Mouse (Mus musculus) lung, adult 18-20 months (tissue): Measurements from ENCODE around the gene Cstf1.

Source experiments
- DNase-seq, 2 experiments: peaks; one replicate each; pipeline ENCODE4 v3.0.0; 2022; ENCODE audit warnings: mixed read lengths in 2 of 2

The Cstf1 gene

DNA sequence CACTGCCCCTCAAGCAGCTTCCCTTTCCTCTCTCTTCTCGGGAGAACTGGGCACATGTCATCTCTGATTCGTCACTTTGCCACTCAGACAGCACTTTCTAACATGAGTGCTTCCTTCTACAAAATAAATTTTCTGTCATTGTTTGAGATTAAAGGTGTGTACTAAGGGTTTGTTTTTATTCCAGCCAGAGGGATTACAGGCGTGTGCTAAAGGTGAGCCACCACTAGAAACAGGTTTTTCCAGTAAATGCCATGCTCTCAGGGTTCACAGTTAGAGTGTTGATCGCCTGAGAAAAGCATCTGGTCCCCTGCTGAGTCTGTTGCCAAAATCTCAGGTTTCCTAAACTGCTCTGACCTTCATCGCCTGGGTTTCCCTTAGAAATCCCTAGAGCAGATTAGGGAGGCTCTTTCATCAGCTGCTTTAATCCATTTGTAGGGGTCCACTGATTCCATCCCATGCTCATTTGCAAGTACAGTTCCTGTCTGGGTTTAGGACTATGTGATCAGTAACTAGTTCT is 6.6 kb downstream of the Cstf1 start:
- peak in 1 of 2 experiments; percentile 29 for DNase-seq

DNA sequence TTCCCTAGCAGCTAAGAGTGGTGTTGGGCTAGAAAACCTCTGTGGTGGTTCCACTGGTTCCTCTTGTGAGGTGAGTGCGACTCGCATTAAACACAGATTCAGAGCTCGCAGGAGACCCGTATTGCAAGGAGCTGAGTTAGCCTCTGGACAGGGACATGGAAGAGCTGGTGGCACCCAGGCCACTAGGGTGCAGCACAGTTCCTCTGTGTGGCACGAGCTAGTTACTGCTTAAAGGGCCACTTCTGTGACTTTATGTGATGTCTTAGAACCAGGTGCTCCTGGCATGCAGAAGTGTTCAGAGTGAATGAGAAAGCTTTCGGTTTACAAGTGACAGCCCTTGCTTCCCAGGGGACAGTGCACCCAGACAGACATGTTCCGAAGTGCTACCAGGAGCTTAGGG is 7.9 kb downstream of the Cstf1 start:
- DNase-seq, result peak; percentile 25 to 38

DNA sequence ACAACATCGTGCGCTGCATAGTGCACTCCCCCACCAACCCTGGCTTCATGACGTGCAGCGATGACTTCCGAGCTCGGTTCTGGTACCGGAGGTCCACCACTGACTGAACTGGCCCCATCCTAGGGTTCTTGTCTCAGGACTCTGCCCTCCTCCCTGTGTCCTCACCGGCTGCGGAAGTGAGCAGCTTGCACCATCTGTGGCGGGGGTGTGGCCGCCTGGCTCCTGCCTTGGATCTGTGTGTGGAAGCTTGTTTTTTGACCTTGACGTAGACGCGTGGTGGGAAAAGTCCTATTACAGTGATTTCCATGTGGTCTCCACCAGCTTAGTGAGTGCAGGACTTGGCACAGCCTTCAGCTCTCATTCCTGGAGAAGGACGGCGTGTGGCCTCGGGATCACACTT is 10.0 kb downstream of the Cstf1 start:
- no peak for DNase-seq

DNA sequence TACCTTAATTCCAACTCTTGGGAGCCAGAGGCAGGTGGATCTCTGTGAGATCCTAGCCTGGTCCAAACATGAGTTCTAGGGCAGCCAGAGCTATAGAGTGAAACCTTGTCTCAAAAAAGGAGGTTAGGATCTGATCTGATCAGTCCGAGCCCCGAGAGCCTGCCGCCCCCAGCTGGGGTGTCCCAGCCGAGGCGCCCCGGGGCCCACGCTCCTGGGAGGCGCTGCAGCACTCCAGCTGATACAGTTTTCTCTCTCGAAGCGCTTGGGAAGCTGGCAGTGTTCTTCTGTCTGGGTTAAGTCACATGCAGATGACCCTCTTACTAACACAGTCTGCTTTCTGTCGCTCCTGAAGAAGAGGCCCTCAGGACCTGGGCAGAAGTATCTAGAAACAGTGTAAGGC is 10.9 kb downstream of the Cstf1 start:
- DNase-seq, result no peak

DNA sequence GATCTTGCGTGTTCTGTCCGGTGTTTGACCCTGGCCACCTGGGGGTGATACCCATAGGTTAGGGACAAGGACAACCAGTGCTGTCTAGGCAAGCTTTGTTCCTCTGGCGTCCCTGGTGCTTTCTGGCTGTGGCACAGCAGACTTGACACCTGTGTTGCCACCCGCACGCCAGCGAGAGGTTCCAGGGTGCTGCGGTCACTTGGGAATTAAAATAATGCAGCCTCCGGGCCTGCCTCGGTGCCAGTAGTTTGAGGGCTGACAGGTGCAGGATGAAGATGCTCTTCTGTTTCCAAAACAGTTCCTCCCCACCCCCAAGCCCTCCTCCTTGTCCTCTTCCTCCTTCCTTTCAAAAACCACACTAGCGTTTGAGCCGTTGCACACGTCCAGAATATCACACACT is 11.4 kb downstream of the Cstf1 start:
- DNase-seq, result no peak

DNA sequence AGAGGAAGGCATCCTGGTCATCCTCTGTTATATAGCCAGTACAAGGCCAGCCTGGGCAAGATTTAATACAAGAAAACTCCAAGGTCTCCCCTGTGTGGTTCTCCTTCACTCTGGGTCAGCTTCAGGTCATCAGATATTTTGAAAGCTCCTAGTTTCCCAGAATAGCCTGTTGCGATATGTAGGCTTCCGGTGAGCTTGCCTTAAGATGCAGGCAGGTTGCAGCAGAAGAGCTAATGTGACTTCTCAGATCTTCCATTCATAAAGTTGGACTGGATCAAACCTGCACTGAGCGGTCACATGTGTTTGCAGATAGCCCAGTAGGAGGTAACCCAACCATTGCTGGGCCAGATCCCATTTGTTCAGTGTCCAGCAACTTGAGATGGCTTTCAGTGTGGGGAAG is 14.2 kb downstream of the Cstf1 start:
- DNase-seq, result no peak

DNA sequence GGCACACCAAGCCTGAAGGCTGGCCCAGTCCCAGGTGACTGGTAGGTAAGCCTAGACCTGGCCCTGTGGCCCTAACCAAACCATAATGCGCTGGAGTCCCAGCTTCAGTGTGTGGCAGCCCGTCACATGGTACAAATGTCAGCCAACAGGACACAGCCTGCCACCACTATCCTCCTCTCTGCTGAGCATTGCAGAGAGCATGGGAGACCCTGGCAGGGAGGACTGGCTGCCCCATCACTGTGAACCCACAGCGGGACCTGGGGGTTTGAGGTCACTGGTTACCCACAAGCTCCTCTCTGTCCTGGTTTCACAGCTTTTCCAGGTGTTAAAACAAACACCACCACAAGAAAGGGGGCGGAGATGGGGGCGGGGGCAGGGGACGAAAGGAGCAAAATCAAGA is 19.9 kb downstream of the Cstf1 start:
- no peak for DNase-seq

DNA sequence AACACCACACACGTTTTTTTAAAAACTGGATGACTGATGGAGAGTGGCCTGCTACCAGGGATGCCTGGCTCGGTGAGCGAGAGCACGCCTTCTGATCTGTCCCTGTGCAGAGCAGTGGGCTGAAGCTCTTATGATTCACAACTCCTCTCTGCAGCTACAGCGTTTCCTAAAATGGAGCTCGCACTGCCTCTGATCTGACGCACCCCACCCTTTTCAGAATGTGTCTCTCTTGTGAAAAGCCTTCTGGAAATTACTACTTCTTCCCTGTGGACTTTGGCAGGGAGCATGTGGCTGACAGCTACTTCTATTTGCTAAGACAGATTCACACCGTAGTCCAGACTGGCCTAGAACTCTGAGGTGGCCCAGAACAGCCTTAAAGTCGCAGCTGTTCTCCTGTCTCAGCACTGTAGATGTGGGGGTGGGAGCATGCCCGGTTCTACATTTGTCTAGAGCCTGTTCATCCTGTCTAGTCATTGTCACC is 21.6 kb downstream of the Cstf1 start:
- DNase-seq, result no peak

DNA sequence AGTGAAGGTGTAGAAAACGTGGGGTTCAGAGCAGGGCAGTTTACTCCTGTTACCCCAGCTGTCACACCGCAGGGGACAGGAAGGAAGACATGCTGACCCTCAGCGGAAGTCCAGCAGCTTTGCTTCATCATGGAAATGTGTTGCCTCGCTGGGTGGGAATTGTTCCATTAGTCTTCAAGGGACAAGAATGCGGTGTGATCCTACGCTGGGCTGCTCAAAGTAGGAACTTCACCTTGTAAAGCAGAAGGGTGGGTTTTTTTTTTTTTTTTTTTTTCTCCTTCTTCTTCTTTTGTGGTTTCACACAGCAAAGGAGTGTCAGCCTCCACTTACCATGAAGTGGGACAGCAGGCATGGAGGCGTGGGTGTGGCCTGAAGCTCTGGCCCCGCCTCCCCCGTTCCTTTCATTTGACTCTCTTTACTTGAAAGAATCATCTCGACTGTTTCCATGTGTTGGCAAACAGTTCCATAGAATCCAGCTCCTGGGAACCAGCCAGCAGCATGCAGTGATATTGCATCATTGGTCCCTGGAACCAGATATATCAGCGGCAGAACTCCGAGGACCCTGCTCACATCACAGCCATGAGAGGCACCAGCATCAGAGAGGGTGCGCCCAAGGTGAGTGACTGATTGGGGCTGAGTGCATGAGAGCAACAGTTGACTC is 23.0 kb downstream of the Cstf1 start, which contains the start of gene Cass4:
Cass4 (plus strand) TSS at position 404 of the 661 bp plus-strand sequence.
- DNase-seq, result peak; percentile 63 to 66

DNA sequence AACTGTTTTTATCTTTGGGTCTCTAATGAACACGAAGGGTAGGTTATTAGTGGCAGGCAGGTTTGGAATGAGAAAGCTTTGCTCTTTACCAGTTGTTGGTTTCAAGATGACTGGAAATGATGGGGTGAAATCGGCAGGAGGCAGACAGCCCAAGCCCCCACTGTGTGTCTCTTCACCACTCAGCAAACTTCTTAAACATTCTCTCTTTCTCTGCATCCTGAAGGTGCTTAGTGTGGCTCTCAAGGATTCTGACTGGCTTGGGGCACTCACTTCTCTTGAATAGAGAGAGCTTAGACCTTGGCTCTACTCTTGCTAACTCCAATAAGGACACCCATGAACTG is 23.5 kb downstream of the Cstf1 start:
- no peak for DNase-seq

DNA sequence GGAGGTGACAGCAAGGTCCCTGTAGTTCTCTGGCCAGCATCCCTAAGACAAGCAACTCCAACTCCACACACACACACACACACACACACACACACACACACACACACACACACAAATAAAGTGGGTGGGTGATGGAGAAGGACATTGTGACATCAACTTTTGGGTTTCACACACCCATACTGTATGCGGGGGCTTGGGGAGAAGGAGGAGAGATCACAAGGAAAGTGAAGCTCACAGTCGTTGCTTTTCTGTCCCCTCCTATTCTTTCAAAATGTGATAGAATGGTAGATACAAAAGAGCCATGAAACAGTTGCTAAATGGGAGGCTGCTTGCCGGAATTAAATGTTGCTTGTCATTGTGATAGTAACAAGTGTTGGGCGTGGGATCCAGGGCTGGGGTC is 24.2 kb downstream of the Cstf1 start:
- DNase-seq, result no peak

DNA sequence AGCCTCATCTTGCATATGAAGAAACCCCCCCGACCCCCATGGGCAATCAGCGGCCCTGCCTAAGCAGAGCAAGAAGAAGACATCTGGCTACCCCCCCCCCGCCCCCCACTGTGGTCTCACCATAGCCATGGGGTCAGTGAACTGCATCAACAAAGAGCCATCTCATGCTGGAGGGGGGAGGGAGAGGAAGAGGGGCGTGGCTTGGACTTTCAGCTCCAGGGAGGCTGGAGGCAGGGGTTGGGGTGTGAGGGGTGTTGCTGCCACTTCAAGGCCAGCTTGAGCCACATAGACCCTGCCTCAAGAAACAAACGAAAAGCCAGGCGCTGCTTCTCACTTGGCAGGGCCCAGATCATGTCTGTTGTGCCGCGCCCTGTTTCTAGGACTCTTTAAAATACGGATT is 25.5 kb downstream of the Cstf1 start:
- no peak for DNase-seq

DNA sequence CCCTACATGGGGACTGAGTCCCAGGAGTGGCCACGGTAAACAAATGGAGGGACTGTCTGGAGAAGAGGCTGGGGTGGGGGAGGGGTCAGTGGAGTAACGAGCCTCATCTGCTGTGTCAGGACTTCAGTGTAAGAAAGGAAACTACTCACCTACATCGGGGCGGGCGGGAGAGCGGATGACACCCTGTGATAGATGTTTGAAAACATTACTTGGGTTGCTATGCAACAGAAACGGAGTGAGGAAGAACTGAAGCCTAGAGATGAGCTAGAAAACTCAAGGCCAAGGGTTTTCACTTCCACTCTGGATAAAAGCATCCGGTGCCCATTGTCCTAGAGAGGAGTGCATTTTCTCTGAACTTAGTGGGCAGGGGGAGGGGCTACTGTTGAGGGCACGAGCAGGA is 29.4 kb downstream of the Cstf1 start:
- DNase-seq, result peak in 1 of 2 experiments; percentile 36

DNA sequence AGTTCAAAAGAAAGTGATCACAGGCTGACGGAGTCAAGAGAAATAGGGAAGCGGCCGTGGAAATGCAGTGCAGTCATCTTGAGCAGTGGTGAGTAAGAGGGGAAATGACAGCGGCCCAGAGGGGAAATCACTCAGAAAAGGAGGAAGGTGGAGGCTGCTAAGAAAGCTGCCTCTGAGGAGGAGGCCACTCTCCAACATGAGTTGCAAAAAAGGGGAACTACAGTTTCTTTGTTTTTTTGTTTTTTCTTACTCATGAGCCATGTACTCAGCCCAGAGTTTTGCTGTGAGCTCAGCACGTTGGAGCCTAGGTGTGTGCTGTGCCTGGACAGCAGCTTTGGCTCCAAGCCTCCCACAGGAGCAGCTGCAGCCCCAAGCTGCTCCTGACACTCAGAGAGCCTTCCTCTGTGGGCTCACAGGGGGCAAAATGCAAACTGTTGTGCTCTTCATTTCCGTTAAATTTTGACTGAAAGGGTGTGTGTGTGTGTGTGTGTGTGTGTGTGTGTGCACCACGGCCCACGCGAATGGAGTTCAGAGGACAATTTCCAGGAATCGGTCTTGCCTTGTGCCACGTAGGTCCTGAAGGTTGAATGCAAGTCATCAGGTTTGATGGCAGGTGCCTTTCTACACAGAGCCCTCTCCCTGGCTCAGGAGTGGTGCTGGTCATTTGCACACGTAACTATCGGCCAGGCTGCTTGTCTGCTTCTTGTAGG is 30.8 kb downstream of the Cstf1 start:
- peak; percentile 58 to 59 for DNase-seq

DNA sequence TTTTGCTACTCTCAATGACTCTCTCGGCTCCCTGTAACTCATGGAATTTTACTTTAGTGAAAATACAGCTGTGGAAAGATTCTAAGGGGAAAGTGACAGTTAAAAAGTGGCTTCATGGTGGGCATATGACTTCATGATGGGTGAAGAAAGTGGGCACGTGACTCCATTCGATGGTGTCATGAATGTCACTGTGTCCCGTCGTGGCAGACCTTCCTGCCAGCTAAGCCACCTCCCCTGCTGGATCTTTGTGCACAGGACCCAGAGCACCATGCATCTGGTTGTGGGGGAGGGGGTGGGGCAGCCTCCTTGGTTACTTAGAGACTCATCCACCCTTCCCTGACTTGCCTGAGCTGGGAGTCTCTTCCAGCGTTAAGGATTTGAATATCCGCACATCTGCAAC is 33.8 kb downstream of the Cstf1 start:
- no peak for DNase-seq

DNA sequence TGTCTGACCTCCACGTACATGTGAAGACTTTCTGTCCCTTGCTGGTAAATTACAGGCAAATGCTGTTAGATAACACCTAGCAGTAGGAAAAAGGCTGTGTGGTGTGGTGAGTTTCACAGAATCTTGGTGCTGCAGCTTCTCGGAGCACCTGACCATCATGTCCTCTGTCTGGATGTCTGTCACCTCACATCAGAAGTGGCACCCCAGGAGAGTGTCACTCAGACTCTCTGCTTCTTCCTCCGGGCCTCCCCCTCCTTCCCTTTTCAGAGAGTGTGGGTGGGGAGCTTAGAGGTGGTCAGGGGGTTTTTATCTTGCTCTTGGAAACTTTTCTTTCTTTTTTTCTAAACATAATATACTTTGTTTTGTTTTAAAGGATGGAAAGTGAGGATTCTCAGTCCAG is 34.5 kb downstream of the Cstf1 start:
- DNase-seq, result no peak

DNA sequence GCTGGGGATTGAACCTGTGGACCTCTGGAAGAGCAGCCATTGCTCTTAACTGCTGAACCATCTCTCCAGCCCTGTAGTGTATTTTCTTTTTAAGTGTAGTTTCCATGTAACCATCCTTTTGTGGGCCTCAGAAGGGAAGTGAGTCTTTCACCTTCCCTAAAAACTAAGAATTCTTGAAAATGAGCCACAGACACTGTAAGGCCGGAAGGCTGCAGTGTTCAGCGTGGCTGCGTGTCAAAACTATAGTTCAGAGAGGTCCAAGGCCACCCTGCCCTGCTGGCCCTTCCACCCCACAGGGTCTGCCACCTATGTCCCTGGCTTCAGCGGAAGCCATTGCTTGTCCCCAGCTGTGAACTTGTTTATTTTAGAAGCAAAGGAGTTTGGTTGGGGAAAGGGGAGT is 35.7 kb downstream of the Cstf1 start:
- DNase-seq, result no peak

DNA sequence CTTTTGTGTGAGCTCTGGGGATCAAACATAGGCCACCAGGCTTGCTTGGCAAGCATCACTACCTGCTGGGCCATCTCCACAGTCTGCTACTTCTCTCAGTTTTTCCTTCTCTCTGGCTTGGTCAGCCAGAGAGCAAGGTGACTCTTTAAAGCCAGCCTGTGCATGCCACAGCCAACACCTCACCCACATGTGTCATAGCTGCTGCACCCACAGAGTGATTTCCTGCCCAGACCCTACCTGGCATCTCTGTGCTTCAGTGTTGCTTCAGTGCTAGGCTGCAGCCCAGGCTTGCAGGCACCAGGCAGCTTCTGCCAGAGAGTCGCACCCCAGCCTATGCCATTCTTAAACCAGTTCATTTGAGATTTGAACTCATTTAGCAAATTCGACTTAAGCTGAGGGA is 37.0 kb downstream of the Cstf1 start:
- DNase-seq, result no peak

DNA sequence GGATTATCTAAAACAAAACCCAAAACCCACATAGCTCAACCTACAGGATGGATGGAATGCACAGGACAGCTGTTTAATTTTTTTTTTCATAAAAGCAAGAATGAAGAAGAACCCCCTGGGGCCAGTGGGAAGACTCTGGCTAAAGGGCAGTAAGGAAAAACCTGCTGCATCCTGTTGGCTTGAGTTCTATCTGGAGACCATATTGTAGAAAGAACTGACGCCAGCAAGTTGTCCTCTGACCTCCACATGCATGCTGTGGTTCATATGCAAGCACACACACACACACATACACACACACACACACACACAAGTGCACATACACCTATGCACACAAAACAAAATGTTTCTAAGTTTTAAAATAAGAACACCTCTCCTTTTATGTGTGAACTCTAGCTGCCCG is 40.2 kb downstream of the Cstf1 start:
- no peak for DNase-seq

DNA sequence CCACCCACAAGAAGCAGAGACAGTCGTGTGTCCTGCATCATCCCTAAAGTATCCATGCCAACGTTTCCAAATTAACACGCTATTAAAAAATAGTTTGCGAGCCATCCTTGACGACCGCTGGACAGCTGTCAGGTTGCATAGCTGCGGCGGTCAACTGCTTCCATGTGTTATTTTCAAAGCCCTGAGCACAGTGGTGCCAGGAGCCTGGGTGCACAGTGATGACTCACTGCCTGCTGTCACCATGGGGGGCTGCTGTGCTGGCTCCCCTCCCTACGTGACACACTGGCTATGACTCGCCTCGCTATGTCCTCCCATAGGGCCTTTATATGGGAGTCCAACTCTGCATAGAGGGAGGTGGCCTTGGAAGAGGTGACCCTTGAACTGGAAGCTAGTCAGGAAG is 40.6 kb downstream of the Cstf1 start:
- DNase-seq, result peak; percentile 23 to 44

DNA sequence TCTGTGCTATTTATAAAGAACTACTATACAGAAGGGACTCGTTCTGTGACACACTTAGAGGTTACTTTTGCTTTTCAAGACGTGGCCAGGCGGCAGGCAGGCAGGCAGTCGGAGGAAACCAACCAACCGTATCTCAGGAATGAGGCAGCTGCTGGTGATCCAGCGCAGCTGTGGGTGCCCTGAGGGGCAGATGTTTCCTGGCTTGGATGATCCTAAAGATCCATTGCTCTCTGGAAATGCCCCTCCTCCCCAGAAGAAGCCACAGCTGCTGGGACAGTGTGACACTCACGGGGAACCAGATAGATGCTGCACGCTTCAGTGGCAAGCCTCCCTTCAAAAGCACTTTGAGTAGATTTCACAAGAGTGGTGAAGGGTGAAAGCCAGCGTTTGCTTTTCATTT is 42.0 kb downstream of the Cstf1 start:
- DNase-seq, result peak; percentile 61 to 71

DNA sequence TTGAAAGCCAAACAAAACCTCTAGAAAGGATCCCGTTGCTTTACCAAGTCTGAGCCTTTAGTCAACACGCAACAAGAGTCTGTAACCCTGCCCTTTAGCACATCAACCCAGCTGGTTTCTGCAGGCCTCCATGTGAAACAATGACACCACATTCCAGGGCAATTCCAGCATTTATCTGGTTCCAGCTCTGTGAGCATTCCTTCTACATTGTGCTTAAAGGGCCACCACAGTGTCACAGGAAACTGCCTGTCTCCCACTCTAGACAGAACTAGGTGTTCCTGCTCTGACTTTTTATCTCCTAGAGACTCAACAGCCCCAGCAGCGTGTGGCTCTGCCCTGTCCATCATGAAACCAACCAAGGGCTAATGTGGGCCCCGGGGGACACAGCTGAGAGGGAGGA is 42.8 kb downstream of the Cstf1 start:
- no peak for DNase-seq

DNA sequence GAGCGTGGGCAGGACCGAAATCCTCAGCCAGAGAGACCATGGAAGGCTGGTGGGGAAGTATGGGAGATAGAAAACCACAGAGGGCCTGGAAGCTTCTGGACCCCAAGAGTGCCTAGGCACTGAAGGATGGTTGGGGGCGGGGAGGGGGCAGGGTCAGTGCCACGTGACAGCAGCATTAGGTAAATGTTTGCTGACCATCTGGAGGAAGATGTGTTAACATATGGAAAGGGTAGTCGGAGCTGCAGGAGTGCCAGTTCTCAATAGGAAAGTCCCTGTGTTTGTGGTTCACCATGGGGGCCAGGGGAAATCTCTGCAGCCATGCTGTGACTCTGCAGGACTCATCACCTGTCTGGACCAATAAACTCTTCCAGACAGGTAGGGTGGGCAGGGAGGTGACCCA is 43.4 kb downstream of the Cstf1 start:
- no peak for DNase-seq

DNA sequence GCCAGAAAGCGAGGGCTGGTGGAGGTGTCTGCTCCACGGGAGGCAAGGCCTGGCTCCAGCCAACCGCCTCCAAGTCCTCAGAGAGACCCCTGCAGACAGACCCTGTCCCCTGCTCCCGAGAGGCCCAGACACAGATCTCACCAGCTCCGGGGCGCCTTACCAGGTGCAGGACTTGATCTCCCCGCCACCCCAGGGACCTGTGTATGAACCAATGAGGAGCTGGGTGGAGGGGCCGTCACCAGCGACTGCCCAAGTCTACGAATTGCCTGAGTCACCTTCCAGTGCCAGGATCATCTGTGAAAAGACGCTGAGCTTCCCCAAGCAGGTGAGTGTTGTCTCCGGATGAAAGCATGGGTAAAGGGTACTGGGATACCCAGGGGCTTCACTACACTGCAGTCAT is 45.7 kb downstream of the Cstf1 start:
- DNase-seq, result no peak

DNA sequence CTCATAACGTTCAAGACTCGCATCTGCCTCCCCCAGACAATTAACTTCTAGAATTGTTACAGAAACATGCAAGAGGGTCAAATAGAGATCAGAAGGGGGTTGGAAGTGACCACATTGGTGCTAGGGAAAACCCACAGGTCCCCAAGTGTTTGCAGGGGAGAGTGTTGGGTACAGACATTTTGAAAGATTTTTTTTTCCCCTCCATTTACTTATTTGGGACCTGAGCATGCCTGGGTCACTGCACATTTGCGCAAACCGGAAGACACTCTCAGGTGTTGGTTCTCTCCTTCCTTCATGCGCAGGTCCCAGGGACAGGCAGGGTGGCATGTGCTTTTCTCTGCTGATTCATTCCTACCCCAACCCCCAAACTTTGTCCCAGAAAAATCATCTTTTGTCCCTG is 46.4 kb downstream of the Cstf1 start:
- no peak for DNase-seq
